Mouse (Mus musculus): ENCODE measurements around the gene Gldc.
"Not testable (repeated sequence)": the region's sequence is repeated elsewhere in the genome, so short reads cannot be mapped to it uniquely, and the experiment has no call there.

Gene Gldc

GRCm38 (mm10) chr19:30174919-30175571 lies at the start of gene Gldc:
TSS of gene Gldc (minus strand) at chr19:30175429.
- DNase-seq: peak; percentile 61 to 73

GRCm38 (mm10) chr19:30222593-30222992 lies 47.4 kb upstream of the Gldc start:
- DNase-seq: not testable (repeated sequence)

DNA sequence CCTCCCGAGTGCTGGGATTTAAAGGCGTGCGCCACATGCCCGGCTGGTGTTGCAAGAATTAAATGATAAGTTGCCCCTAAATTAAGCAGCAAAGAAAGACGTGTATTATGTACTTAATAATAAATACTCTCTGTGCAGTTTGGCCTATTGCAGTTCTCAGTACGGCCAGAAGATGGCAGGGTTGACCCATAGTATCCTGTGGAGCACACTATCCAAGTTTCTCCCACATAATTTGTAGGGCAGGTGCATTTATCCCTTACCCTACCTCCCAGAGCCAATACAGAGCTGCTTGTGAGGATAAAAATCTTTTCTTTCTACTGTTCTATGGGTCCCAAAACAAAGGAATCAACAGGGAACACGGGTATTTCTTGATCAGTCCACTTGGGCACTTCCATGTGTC lies 42.1 kb upstream of the Gldc start:
- DNase-seq: peak; percentile 38 to 48

GRCm38 (mm10) chr19:30216186-30216585 lies 41.0 kb upstream of the Gldc start:
- DNase-seq: no peak

GRCm38 (mm10) chr19:30215736-30216135 lies 40.5 kb upstream of the Gldc start:
- not testable (repeated sequence) for DNase-seq

GRCm38 (mm10) chr19:30214026-30214425 lies 38.8 kb upstream of the Gldc start:
- no peak for DNase-seq

DNA sequence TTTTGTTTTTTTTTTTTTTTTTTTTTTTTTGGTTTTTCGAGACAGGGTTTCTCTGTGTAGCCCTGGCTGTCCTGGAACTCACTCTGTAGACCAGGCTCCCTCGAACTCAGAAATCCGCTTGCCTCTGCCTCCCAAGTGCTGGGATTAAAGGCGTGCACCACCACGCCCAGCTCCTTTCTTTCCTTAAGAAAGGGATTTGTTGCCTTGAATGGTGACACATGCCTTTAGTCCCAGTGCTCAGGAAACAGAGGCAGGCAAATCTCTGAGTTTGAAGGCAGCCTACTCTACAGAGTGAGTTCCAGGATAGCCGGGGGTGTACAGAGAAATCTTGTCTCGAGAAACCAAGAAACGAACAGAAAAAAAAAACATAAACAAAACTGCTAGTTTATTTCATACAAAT lies 33.8 kb upstream of the Gldc start:
- DNase-seq: not testable (repeated sequence)

DNA sequence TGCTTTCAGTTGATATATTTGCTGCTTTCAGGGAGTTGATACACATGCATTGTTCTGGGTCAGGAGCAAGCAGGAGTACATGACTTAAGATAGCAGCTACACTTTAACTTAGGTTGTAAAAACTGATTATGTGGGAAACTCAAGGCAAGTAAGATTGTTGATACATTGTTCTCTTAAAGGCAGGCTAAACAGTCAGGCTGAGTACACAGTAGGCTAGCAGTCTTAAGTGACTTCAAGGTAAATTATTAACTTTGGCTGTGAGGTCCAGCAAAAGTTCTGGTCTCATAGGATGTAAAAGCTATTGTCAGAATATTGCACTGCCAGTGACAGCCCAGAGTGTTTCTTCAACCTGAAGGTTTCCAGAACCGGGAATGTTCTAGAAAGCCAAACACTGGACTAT lies 31.8 kb upstream of the Gldc start:
- DNase-seq: no peak

DNA sequence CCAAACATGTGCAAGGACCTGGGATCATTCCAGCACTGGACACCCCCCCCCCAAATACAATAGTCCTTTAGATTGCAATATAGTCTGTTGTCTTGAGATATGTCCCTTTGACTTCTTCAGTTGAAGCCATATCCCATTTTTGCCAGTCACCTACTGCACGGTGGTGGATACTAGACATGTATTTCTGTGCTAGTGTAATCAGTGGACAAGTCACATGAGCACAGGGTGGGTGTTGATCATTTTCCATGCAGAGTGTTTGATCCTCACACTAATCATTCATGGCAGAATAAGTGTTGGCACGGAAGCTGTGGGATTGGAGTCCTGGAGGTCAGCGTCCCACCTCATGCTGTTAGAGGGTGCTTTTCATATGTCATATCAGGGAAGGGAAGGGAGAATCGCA lies 30.6 kb upstream of the Gldc start:
- no peak for DNase-seq

- DNase-seq: peak; percentile 14 to 39
Observed at GRCm38 (mm10) chr19:30205159-30205816, 30.1 kb upstream of the Gldc start.

DNA sequence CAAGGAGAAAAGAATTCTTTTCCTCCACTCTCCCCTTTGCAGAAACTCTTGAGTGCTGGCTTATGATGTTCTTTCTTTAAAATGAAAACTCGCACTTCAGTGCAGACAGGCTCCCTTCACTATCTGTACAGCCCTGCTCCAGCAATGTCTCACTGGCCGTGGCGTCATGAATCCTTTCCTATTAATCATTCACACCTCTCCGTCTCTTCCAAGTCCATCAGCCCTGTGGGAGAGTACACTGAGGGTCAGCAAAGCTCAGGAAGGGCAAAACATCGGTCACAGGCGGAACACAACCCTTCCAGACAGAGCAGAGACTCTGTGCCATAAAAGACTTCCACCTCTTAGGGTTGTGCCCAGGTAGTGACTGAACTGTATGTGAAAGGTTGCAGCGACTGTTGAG lies 26.9 kb upstream of the Gldc start:
- DNase-seq: no peak

GRCm38 (mm10) chr19:30194999-30195398 lies 19.8 kb upstream of the Gldc start:
- DNase-seq: no peak

DNA sequence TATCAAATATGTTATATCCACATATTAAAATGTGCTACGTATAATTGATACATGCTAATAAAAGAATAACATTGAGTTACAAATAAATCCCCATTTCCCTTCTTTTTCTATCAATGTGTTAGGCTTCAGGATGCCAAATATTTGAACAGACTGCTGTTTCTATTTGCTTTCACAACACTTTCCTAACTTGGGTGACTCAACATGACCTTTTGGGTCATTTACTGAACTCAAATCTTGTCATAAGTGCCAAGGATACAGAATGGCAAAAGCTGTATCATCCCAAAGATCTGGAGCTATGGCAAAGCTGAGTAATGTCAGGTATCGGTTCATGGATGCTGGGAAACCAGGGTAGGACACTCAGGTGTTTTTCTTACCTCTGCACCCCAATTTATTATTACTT lies 12.0 kb upstream of the Gldc start:
- no peak for DNase-seq

- no peak for DNase-seq
Observed at GRCm38 (mm10) chr19:30185536-30185935, 10.3 kb upstream of the Gldc start.

GRCm38 (mm10) chr19:30179979-30180378 lies 4.8 kb upstream of the Gldc start:
- no peak for DNase-seq

GRCm38 (mm10) chr19:30174074-30174670 lies 1.1 kb downstream of the Gldc start:
- no peak for DNase-seq

DNA sequence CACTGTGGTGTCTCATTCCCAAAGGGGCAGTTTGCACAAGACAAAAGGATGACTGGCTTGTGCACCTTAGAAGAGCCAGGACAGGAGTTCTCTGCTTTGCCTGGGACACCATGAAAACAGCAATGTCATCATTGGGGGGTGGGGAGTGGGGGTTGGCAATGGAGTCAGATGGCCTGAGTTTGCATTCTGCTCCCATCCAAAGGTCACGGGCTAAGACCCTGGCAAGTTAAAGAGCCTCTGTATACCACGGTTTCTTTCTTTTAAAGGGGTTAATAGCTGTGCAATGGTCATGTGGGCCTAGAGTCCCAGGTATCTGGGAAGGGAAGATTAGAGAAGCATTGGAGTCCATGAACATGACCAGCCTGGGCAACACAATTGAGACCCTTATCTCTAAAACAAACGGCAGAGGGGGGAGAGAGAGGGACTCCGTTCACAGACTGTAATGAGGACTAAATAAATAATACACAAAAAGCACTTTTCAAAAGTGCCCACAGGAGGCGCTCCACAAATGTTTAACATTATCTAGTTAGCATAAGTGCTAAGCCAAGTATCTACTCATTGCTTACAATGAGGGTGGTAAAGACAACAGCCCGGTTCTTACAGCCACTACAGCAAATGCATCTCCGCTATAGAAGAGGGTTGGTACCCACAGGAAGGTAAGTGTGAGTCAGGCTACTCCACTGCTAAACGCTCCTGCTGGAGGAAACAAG lies 3.7 kb downstream of the Gldc start:
- no peak for DNase-seq

GRCm38 (mm10) chr19:30170319-30170718 lies 4.9 kb downstream of the Gldc start:
- DNase-seq: no peak

- DNase-seq: no peak
Observed at GRCm38 (mm10) chr19:30166801-30167505, 8.3 kb downstream of the Gldc start.

GRCm38 (mm10) chr19:30164228-30164627 lies 11.0 kb downstream of the Gldc start:
- DNase-seq: peak in 1 of 2 experiments; percentile 39

GRCm38 (mm10) chr19:30162808-30163207 lies 12.4 kb downstream of the Gldc start:
- no peak for DNase-seq

DNA sequence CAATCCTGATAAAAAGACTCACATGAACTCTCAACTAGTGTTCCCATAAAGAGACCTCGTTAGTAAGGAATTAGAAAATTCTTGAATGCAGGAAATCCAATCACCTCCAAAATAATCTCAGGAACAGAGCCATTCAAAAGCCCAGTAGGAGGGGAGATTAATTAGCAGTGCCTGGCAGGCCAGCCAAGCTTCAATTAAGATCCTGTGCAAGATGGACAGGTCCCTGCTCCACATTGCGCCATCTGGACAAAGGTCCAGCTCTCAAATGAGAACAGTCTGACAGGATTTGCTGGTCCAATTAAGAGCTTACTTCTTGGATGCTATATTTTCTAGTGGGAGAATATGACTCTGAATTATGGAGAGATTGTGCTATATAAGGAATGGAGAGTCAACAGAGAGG lies 15.2 kb downstream of the Gldc start:
- peak; percentile 59 to 78 for DNase-seq

- DNase-seq: no peak
Observed at GRCm38 (mm10) chr19:30158189-30158588, 17.0 kb downstream of the Gldc start.
